Mouse (Mus musculus) CH12.LX (cell line): ENCODE measurements around the gene Muc13. TPM values are rescaled to one million over a fixed set of nuclear protein-coding genes. Genes with fewer than 3 reads are reported as not detected.
A peak's percentile ranks its signal among the peaks of the same experiment; 100 is the strongest.

Experiments used
- DNase-seq: peaks from one replicate; pipeline ENCODE4 v3.0.0-alpha.2; 2013; ENCODE audit errors: extremely low read depth
- H3K27ac ChIP-seq: 2 replicates; pipeline ENCODE4 v1.5.1; 2012; ENCODE audit warnings: low read depth, mild to moderate bottlenecking, control low read depth, moderate library complexity; ENCODE audit not compliant: insufficient read depth
- H3K27me3 ChIP-seq: replicated peaks from 2 replicates; pipeline ENCODE3; 2012; ENCODE audit warnings: inconsistent platforms
- H3K36me3 ChIP-seq, 2 experiments: replicated peaks in 1 of 2; 2 replicates each; pipeline versions ENCODE3 to v1.6.1; 2012; ENCODE audit warnings: inconsistent platforms in 1 of 2, low read length in 1 of 2, mild to moderate bottlenecking in 1 of 2, mixed read lengths in 1 of 2, moderate library complexity in 1 of 2; ENCODE audit not compliant: control insufficient read depth in 1 of 2, insufficient read depth in 1 of 2
- H3K4me1 ChIP-seq, 2 experiments: 2 replicates each; pipeline ENCODE4 v1.6.1; 2012; ENCODE audit warnings: inconsistent platforms in 1 of 2, moderate library complexity in 1 of 2; ENCODE audit not compliant: insufficient read depth in 2 of 2, control insufficient read depth in 1 of 2
- H3K4me2 ChIP-seq: 2 replicates; pipeline ENCODE4 v1.6.1; 2012; ENCODE audit warnings: low read depth, mild to moderate bottlenecking, control low read depth; ENCODE audit not compliant: poor library complexity, insufficient read depth, severe bottlenecking
- H3K4me3 ChIP-seq, 3 experiments: fragments of 150-350 bp in 1 of 3; sonication (generic) in 1 of 3; replicated peaks in 1 of 3; 2 replicates each; pipeline versions ENCODE3 to v1.5.1; 2011 to 2012; ENCODE audit warnings: low read depth in 2 of 3, low read length in 2 of 3, mild to moderate bottlenecking in 2 of 3, moderate library complexity in 2 of 3, control low read depth in 1 of 3, improper control_type of control experiment in 1 of 3, inconsistent platforms in 1 of 3, mixed read lengths in 1 of 3; ENCODE audit not compliant: poor library complexity in 1 of 3
- H3K79me2 ChIP-seq: replicated peaks from 2 replicates; pipeline ENCODE4 v1.6.1; 2012; ENCODE audit warnings: mild to moderate bottlenecking, moderate library complexity; ENCODE audit not compliant: control insufficient read depth, poor library complexity, insufficient read depth, severe bottlenecking; ENCODE audit errors: extremely low read depth
- H3K9ac ChIP-seq: 2 replicates; pipeline ENCODE4 v1.6.1; 2012; ENCODE audit warnings: low read depth, mild to moderate bottlenecking, control low read depth, moderate library complexity; ENCODE audit not compliant: insufficient read depth
- H3K9me3 ChIP-seq: replicated peaks from 2 replicates; pipeline ENCODE3; 2012; ENCODE audit warnings: low read length, inconsistent platforms, mixed read lengths
- CHD1 ChIP-seq: IDR thresholded peaks from 2 replicates; pipeline ENCODE4 v1.6.1; 2012; ENCODE audit warnings: low read depth, low read length, improper control_type of control experiment, inconsistent platforms
- CHD2 ChIP-seq: IDR thresholded peaks from 2 replicates; pipeline ENCODE4 v1.6.1; 2011; ENCODE audit warnings: low read length, improper control_type of control experiment
- CTCF ChIP-seq, 2 experiments: IDR thresholded peaks in 1 of 2; conservative IDR thresholded peaks in 1 of 2; 2 replicates each; pipeline ENCODE4 v1.5.1; 2011 to 2012; ENCODE audit warnings: low read depth in 2 of 2, low read length in 2 of 2, improper control_type of control experiment in 1 of 2, inconsistent platforms in 1 of 2, mild to moderate bottlenecking in 1 of 2, moderate library complexity in 1 of 2
- EP300 ChIP-seq: IDR thresholded peaks from 2 replicates; pipeline ENCODE4 v1.6.1; 2011; ENCODE audit warnings: low read length, improper control_type of control experiment
- ETS1 ChIP-seq: conservative IDR thresholded peaks from 2 replicates; pipeline ENCODE4 v1.6.1; 2012; ENCODE audit warnings: low read depth, mild to moderate bottlenecking, inconsistent platforms, low read length, improper control_type of control experiment, moderate library complexity
- IRF4 ChIP-seq: IDR thresholded peaks from 2 replicates; pipeline ENCODE4 v1.6.1; 2014; ENCODE audit warnings: low read depth, mild to moderate bottlenecking, inconsistent platforms, low read length, improper control_type of control experiment
- JUN ChIP-seq: IDR thresholded peaks from 2 replicates; pipeline ENCODE4 v1.6.1; 2011; ENCODE audit warnings: low read depth, mild to moderate bottlenecking, low read length, improper control_type of control experiment, moderate library complexity; ENCODE audit not compliant: insufficient read depth
- MAZ ChIP-seq: IDR thresholded peaks from 2 replicates; pipeline ENCODE4 v1.6.1; 2012; ENCODE audit warnings: low read depth, mild to moderate bottlenecking, inconsistent platforms, low read length, improper control_type of control experiment, moderate library complexity
- MEF2A ChIP-seq: IDR thresholded peaks from 2 replicates; pipeline ENCODE4 v1.6.1; 2014; ENCODE audit warnings: low read depth, mild to moderate bottlenecking, inconsistent platforms, low read length, improper control_type of control experiment, borderline replicate concordance
- MXI1 ChIP-seq: IDR thresholded peaks from 2 replicates; pipeline ENCODE4 v1.6.1; 2011; ENCODE audit warnings: mild to moderate bottlenecking, low read depth, low read length, improper control_type of control experiment
- NELFE ChIP-seq: IDR thresholded peaks from 2 replicates; pipeline ENCODE4 v1.6.1; 2011; ENCODE audit warnings: low read depth, low read length, improper control_type of control experiment
- NRF1 ChIP-seq: IDR thresholded peaks from 2 replicates; pipeline ENCODE4 v1.6.1; 2014; ENCODE audit warnings: low read depth, mild to moderate bottlenecking, inconsistent platforms, low read length, improper control_type of control experiment, moderate library complexity
- POLR2AphosphoS2 ChIP-seq: IDR thresholded peaks from 2 replicates; pipeline ENCODE4 v1.6.1; 2011; ENCODE audit warnings: low read depth, low read length, improper control_type of control experiment
- RCOR1 ChIP-seq: conservative IDR thresholded peaks from 2 replicates; pipeline ENCODE4 v1.6.1; 2012; ENCODE audit warnings: low read depth, mild to moderate bottlenecking, inconsistent platforms, low read length, improper control_type of control experiment
- SMC3 ChIP-seq: IDR thresholded peaks from 2 replicates; pipeline ENCODE4 v1.6.1; 2011; ENCODE audit warnings: low read depth, low read length, improper control_type of control experiment
- TBP ChIP-seq: conservative IDR thresholded peaks from 2 replicates; pipeline ENCODE4 v1.6.1; 2011; ENCODE audit warnings: low read depth, low read length, improper control_type of control experiment
- TCF12 ChIP-seq: IDR thresholded peaks from 2 replicates; pipeline ENCODE4 v1.6.1; 2014; ENCODE audit warnings: low read depth, mild to moderate bottlenecking, inconsistent platforms, low read length, improper control_type of control experiment
- UBTF ChIP-seq: IDR thresholded peaks from 2 replicates; pipeline ENCODE4 v1.6.1; 2012; ENCODE audit warnings: low read depth, mild to moderate bottlenecking, inconsistent platforms, low read length, improper control_type of control experiment, moderate library complexity
- USF2 ChIP-seq: conservative IDR thresholded peaks from 2 replicates; pipeline ENCODE4 v1.6.1; 2011; ENCODE audit warnings: low read depth, low read length, improper control_type of control experiment
- ZC3H11A ChIP-seq: IDR thresholded peaks from 2 replicates; pipeline ENCODE4 v1.6.1; 2012; ENCODE audit warnings: low read depth, mild to moderate bottlenecking, inconsistent platforms, low read length, improper control_type of control experiment
- ZNF384 ChIP-seq: IDR thresholded peaks from 2 replicates; pipeline ENCODE4 v1.6.1; 2012; ENCODE audit warnings: low read depth, low read length, improper control_type of control experiment, inconsistent platforms
- dilution Hi-C: fragments of 300-500 bp; cut with MboI; formaldehyde crosslinking; loops from 2 replicates; pipeline ENCODE4 v1.14.3; 2020; ENCODE audit warnings: low sequenced_read_pairs; ENCODE audit not compliant: extremely low pct_unique_long_range_greater_than_20kb, extremely low pct_ligation_motif_present
- in situ Hi-C: fragments of 300-500 bp; cut with MboI; formaldehyde crosslinking; loops from 3 replicates; pipeline ENCODE4 v1.14.3; 2019; ENCODE audit warnings: low sequenced_read_pairs, low pct_ligation_motif_present, low pct_unique_long_range_greater_than_20kb, mixed read lengths
- polyA plus RNA-seq: library from polyadenylated mRNA; unstranded; fragments of >175 nt; gene quantifications from 2 replicates; pipeline ENCODE4 v1.2.1, GENCODE M21; 2012; ENCODE audit warnings: low read depth; ENCODE audit not compliant: insufficient read length
- total RNA-seq, 2 experiments: library from RNA; depleted of rRNA; stranded (reverse); fragments of 300-350 nt in 1 of 2; fragments of >200 nt in 1 of 2; gene quantifications; 2 replicates each; pipeline ENCODE4 v1.2.3; 2012 to 2014

Gene Muc13
- total and polyA plus RNA-seq, 3 experiments: not detected

DNA sequence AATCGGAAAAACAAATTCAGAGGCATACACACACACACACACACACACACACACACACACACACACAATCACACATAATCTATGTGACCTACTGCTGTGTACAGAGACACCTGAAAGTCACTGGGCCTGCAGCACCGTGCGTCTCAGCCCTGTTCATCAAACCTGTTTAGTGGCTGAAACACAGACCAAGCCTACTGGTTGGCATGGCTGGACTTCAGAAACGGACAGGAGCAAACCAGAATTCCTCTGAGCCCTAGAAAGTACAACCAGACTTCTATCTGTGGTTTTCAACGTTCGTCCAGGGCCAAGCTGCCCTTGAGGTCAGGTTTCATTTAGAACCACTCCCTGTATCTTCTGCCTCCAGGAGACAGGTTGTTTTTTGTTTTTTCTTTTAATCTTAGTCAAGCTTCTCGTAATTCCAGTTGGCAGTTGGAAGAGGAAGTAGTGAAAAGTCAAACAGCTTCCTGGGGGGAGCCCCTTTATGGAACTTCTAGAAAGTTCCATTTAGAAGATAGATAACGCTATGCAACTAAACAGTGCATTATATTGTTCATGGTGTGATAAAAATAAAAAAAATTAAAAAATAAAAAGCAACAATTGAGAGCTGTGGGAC is 8.6 kb upstream of the Muc13 start:
- Histone ChIP-seq H3K4me3 (no peak overlapping the region), H3K27ac (no peak overlapping the region), H3K27me3 (no peaks in the 10 kb centered on the region), H3K4me2 (peak overlapping the region; percentile 22; the same call in 1 of the 2 replicates), H3K36me3 (no peaks in the 10 kb centered on the region), H3K4me1 (peaks cover 16 to 35% of the 10 kb centered on the region in 2 experiments), H3K9me3 (peaks cover 3% of the 10 kb centered on the region), H3K79me2 (no peaks in the 10 kb centered on the region), H3K9ac (no peak overlapping the region)
- dilution Hi-C loops (no loop called here), in situ Hi-C loops (no loop called here)
- TF ChIP-seq MEF2A (no peak), EP300 (peak; percentile 55; the same call in 1 of the 2 replicates), POLR2AphosphoS2 (no peak), ZNF384 (peak; percentile 8; the same call in 1 of the 2 replicates), IRF4 (peak; percentile 29; the same call in 1 of the 2 replicates), TCF12 (no peak)
- DNase-seq: peak; percentile 50

DNA sequence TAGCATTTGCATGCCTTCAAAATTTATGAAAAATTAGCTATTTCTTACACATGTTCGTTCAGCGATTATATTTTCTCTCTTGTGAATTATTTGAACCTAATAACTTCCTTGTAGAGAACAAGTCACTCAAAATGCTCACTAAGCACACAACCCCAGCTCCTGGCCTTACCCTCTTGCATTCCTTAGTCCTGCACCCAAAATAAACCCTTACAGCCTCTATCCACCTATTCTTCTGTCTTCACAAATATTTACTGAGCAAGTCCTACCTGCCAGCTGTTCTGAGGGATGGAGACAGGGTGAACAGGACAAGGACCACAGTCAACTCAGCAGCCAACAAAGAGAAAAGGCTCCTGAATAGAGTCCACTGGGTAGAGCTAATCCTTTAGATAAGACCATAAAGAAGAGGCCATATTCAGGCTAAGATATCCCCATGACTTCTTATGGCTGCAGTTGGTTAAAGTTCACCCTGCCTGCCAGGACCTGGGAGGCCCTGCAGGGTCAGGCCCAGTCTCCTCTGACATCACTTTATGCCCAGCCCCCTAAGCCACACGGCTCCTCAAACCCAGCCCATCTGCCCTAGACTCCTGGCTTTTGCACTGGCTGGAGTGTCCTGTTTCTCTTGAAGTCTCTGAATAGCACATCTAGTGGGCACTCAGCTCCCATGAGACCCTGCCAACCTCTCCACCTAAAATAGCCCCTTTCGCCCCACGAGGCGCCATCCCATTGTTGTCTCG is 7.0 kb upstream of the Muc13 start:
- dilution Hi-C loops: no loop called here
- no peaks in the 10 kb centered on the region for H3K79me2 ChIP-seq
- TF ChIP-seq MAZ (no peak), ETS1 (no peak), RCOR1 (no peak), ZC3H11A (no peak), CHD2 (no peak), SMC3 (no peak), CTCF (conservative IDR thresholded peaks at IDR 0.05 in 1 of 2, IDR thresholded peaks at IDR 0.05 in 1 of 2; ENCODE audit: low read depth in 2 of 2, low read length in 2 of 2) (no peak), USF2 (no peak), CHD1 (no peak), TCF12 (no peak), JUN (no peak), NELFE (no peak), NRF1 (no peak), TBP (no peak), MXI1 (no peak), UBTF (no peak)
- TF ChIP-seq, all 38 proteins: peak for 0
- Histone ChIP-seq H3K27ac (no peak overlapping the region), H3K9me3 (peaks cover 3% of the 10 kb centered on the region), H3K36me3 (no peaks in the 10 kb centered on the region), H3K27me3 (no peaks in the 10 kb centered on the region), H3K4me2 (no peak overlapping the region), H3K4me3 (no peak overlapping the region), H3K4me1 (peaks cover 10 to 29% of the 10 kb centered on the region in 2 experiments), H3K9ac (no peak overlapping the region)
- in situ Hi-C loops: no loop called here
- no peak for DNase-seq
